Mouse (Mus musculus) C2C12 (cell line): ENCODE measurements at regions not wholly inside any gene's neighbourhood (a gene's known extent, or its start where the extent isn't known, plus 50 kb on each side); places are given as distances from the start of the nearest gene placed in this dataset.

Experiments used
- H3K27me3 ChIP-seq: one replicate; pipeline ENCODE4 v1.6.1; 2011; ENCODE audit not compliant: control insufficient read depth, insufficient read depth, insufficient read length
- H3K36me3 ChIP-seq: one replicate; pipeline ENCODE4 v1.6.1; 2011; ENCODE audit not compliant: control insufficient read depth, insufficient read depth
- H3K4me3 ChIP-seq: one replicate; pipeline ENCODE4 v1.5.1; 2011; ENCODE audit warnings: mild to moderate bottlenecking, control low read depth; ENCODE audit not compliant: poor library complexity, insufficient read depth, severe bottlenecking
- H3K79me2 ChIP-seq: one replicate; pipeline ENCODE4 v1.6.1; 2011; ENCODE audit not compliant: control insufficient read depth, insufficient read depth
- H3K79me3 ChIP-seq: one replicate; pipeline ENCODE4 v1.6.1; 2011; ENCODE audit warnings: low read depth, control low read depth
- H3ac ChIP-seq: one replicate; pipeline ENCODE3; 2011; ENCODE audit warnings: low read depth; ENCODE audit not compliant: control insufficient read depth, insufficient read length
- CEBPB ChIP-seq: IDR thresholded peaks from one replicate; pipeline ENCODE4 v1.6.1; 2011; ENCODE audit warnings: low read depth, mild to moderate bottlenecking, control low read depth, moderate library complexity
- CTCF ChIP-seq: IDR thresholded peaks from one replicate; pipeline ENCODE4 v1.5.1; 2011; ENCODE audit not compliant: control insufficient read depth, insufficient read depth, insufficient read length
- FOSL1 ChIP-seq: IDR thresholded peaks from one replicate; pipeline ENCODE4 v1.8.0; 2011; ENCODE audit warnings: mild to moderate bottlenecking, low read length; ENCODE audit not compliant: poor library complexity, insufficient read depth, severe bottlenecking
- MAX ChIP-seq: IDR thresholded peaks from one replicate; pipeline ENCODE4 v1.6.1; 2011; ENCODE audit warnings: mild to moderate bottlenecking, control low read depth
- MYOD1 ChIP-seq: IDR thresholded peaks from one replicate; pipeline ENCODE4 v1.6.1; 2011; ENCODE audit warnings: low read depth; ENCODE audit not compliant: control insufficient read depth, insufficient read length
- MYOG ChIP-seq: IDR thresholded peaks from one replicate; pipeline ENCODE4 v1.6.1; 2011; ENCODE audit not compliant: control insufficient read depth, insufficient read length; ENCODE audit errors: extremely low read depth
- USF1 ChIP-seq: IDR thresholded peaks from one replicate; pipeline ENCODE4 v1.6.1; 2011; ENCODE audit warnings: low read depth, mild to moderate bottlenecking, control low read depth, moderate library complexity

- H3K79me2 ChIP-seq = no peaks in the 10 kb centered on the region
- TF ChIP-seq CEBPB = no peak
- TF ChIP-seq MYOG = no peak
- TF ChIP-seq CTCF = no peak
- TF ChIP-seq USF1 = no peak
- no peak for TF ChIP-seq FOSL1
- no peak for TF ChIP-seq MYOD1
- TF ChIP-seq MAX = no peak
- H3K27me3 ChIP-seq = no peaks in the 10 kb centered on the region
- H3K36me3 ChIP-seq = no peaks in the 10 kb centered on the region
- no peak overlapping the region for H3K4me3 ChIP-seq
- no peak overlapping the region for H3ac ChIP-seq
- H3K79me3 ChIP-seq = no peaks in the 10 kb centered on the region
These were observed 105.8 kb downstream of the Thbs2 start for GRCm38 (mm10) chr17:14588086-14588817.

DNA sequence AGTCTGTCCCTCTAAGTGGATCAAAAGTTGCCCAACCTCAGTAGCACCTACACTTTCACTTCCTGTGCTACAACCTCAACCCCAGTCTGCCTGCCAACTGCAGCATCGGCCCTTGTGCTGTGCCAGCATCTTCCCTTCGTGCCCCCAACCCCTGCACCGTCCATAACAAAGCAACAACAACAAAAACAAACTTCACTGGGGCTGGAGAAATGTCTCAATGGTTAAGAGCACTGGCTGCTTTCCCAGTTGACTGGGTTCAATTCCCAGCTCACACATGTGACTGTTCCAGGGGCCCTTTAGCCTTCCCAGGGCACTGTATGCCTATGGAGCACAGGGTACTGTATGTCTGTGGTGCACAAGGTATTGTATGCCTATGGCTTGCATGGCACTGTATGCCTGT lies 114.4 kb downstream of the Thbs2 start:
- TF ChIP-seq CTCF = no peak
- TF ChIP-seq MYOD1 = no peak
- no peak for TF ChIP-seq CEBPB
- TF ChIP-seq FOSL1 = no peak
- TF ChIP-seq MYOG = no peak
- H3K4me3 ChIP-seq = no peak overlapping the region
- H3ac ChIP-seq = no peak overlapping the region
- H3K36me3 ChIP-seq = no peaks in the 10 kb centered on the region
- no peaks in the 10 kb centered on the region for H3K27me3 ChIP-seq
- no peaks in the 10 kb centered on the region for H3K79me3 ChIP-seq
- no peaks in the 10 kb centered on the region for H3K79me2 ChIP-seq

- H3K36me3 ChIP-seq = no peaks in the 10 kb centered on the region
- H3K79me3 ChIP-seq = no peaks in the 10 kb centered on the region
- no peak overlapping the region for H3K4me3 ChIP-seq
- H3K27me3 ChIP-seq = no peaks in the 10 kb centered on the region
- TF ChIP-seq MYOD1 (no peak), FOSL1 (no peak), USF1 (no peak), MAX (no peak), MYOG (no peak), CTCF (no peak), CEBPB (no peak)
- H3K79me2 ChIP-seq = no peaks in the 10 kb centered on the region
- no peak overlapping the region for H3ac ChIP-seq
These were observed 115.3 kb downstream of the Thbs2 start for GRCm38 (mm10) chr17:14578721-14579120.

DNA sequence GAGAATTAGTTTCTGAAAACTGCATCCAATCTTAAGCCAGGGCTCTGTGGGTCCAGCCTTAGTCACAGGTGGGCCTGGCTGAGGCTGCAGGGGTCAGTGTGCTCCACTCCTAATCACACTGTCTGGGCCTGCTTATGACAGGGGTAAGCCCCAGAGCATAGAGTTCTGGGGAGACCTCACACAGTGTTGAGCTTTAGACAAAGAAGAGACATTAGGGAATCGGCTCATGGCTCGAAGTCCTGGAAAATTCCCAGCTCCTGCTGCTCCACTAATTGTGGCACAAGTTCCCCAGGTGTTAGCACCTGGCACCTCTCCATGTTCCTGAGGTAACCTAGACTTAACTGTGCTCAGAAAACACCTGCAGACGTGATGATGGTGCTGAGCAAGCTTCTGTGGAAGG lies 115.8 kb downstream of the Thbs2 start:
- TF ChIP-seq CEBPB = no peak
- no peak for TF ChIP-seq USF1
- no peak for TF ChIP-seq MYOD1
- no peak for TF ChIP-seq FOSL1
- TF ChIP-seq MAX = no peak
- no peak for TF ChIP-seq MYOG
- no peak for TF ChIP-seq CTCF
- no peaks in the 10 kb centered on the region for H3K36me3 ChIP-seq
- H3K79me3 ChIP-seq = no peaks in the 10 kb centered on the region
- H3ac ChIP-seq = no peak overlapping the region
- no peaks in the 10 kb centered on the region for H3K27me3 ChIP-seq
- no peaks in the 10 kb centered on the region for H3K79me2 ChIP-seq
- no peak overlapping the region for H3K4me3 ChIP-seq

- TF ChIP-seq MYOG (no peak), MYOD1 (no peak), FOSL1 (no peak), USF1 (no peak), MAX (no peak), CTCF (no peak), CEBPB (no peak)
- Histone ChIP-seq H3K4me3 (no peak overlapping the region), H3K79me3 (no peaks in the 10 kb centered on the region), H3K36me3 (no peaks in the 10 kb centered on the region), H3K27me3 (no peaks in the 10 kb centered on the region), H3K79me2 (no peaks in the 10 kb centered on the region), H3ac (no peak overlapping the region)
These were observed 117.9 kb downstream of the Thbs2 start for GRCm38 (mm10) chr17:14576159-14576558.

GRCm38 (mm10) chr17:14571143-14571542 lies 122.9 kb downstream of the Thbs2 start:
- H3K4me3 ChIP-seq = no peak overlapping the region
- no peaks in the 10 kb centered on the region for H3K36me3 ChIP-seq
- no peaks in the 10 kb centered on the region for H3K79me3 ChIP-seq
- TF ChIP-seq MAX (no peak), MYOG (no peak), CEBPB (no peak)
- no peak overlapping the region for H3ac ChIP-seq
- H3K79me2 ChIP-seq = no peaks in the 10 kb centered on the region
- H3K27me3 ChIP-seq = no peaks in the 10 kb centered on the region
